Mouse (Mus musculus) ES-Bruce4 (cell line): Measurements from ENCODE around the gene Fndc3a.

Experiments used
- CTCF ChIP-seq: IDR thresholded peaks from one replicate; pipeline ENCODE4 v1.8.1; 2011; ENCODE audit warnings: low read depth, low read length
- EP300 ChIP-seq: IDR thresholded peaks from 2 replicates; pipeline ENCODE4 v1.6.1; 2011; ENCODE audit warnings: low read depth, low read length; ENCODE audit not compliant: insufficient read depth
- POLR2A ChIP-seq: IDR thresholded peaks from one replicate; pipeline ENCODE4 v1.8.1; 2011; ENCODE audit warnings: low read length; ENCODE audit not compliant: insufficient read depth

GRCm38 (mm10) chr14:72603194-72603521, 106.6 kb downstream of the Fndc3a start:
- no peak for TF ChIP-seq CTCF
- no peak for TF ChIP-seq EP300
- TF ChIP-seq POLR2A = no peak
